8 mouse cellular contexts compared by ENCODE assay signal in the genomic region with DNA sequence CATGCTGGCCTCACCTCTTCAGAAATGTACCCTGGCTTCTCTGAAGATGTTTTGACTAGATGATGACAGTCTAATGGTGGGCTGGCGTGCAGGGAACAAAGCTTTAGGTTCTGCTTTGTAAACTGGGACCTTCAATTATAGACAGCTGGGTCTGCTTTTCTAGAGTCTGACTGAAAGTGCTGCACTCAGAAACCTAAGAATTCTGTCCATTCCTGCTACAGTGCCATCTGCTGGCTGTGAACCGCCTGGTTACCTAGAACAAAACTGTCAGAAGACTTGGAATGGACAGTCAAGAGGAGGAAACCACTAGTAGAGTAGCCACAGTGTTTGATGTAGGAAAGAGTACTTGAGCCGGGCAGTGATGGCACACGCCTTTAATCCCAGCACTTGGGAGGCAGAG. TPM values are rescaled to one million over a fixed set of nuclear protein-coding genes. Genes with fewer than 3 reads are reported as not detected.
DNase-seq lines count a peak whose midpoint lies in the region; ATAC-seq and TF ChIP-seq lines count a peak whose summit lies in the region.

No protein-coding gene starts in this region.

- TF ChIP-seq EP300 in ES-Bruce4 (IDR thresholded peaks at IDR 0.05; ENCODE audit: insufficient read depth, low read depth, low read length) = no peak

- no peak overlapping the region; the same call in 1 of the 2 replicates for H3K4me3 ChIP-seq in ES-Bruce4 (ENCODE audit: low read depth, low read length)
- H3K4me3 ChIP-seq in forebrain, embryonic 11.5 days (ENCODE audit: low read depth, low read length) = peak overlapping the region; percentile 86
- peak overlapping the region; percentile 76 for H3K4me3 ChIP-seq in heart, embryonic 16.5 days (ENCODE audit: low read length)
- peak overlapping the region; percentile 90 for H3K4me3 ChIP-seq in liver, embryonic 15.5 days (replicated peaks)
- no peak overlapping the region for H3K4me3 ChIP-seq in neural tube, embryonic 11.5 days (ENCODE audit: low read depth, low read length)
- peak overlapping the region; percentile 85 for H3K4me3 ChIP-seq in stomach, embryonic 16.5 days (replicated peaks; ENCODE audit: low read length)

- no peak overlapping the region for H3K27ac ChIP-seq in ES-Bruce4 (ENCODE audit: insufficient read depth, low read length)
- H3K27ac ChIP-seq in forebrain, embryonic 11.5 days (ENCODE audit: low read depth, low read length) = peak overlapping the region; percentile 88
- peak overlapping the region; percentile 90 for H3K27ac ChIP-seq in heart, embryonic 16.5 days (ENCODE audit: low read length)
- peak overlapping the region; percentile 95 for H3K27ac ChIP-seq in liver, embryonic 15.5 days (replicated peaks)
- peak overlapping the region; percentile 78; the same call in 1 of the 2 replicates for H3K27ac ChIP-seq in neural tube, embryonic 11.5 days (ENCODE audit: low read depth, low read length)
- H3K27ac ChIP-seq in stomach, embryonic 16.5 days (ENCODE audit: low read length) = peak overlapping the region; percentile 96

- no peaks in the 10 kb centered on the region for H3K9me3 ChIP-seq in ES-Bruce4 (replicated peaks; ENCODE audit: control insufficient read depth, insufficient read depth, low read length, poor library complexity, severe bottlenecking)
- H3K9me3 ChIP-seq in forebrain, embryonic 11.5 days (ENCODE audit: control insufficient read depth, low read length) = no peaks in the 10 kb centered on the region
- H3K9me3 ChIP-seq in heart, embryonic 16.5 days (replicated peaks; ENCODE audit: control insufficient read depth, low read length) = no peaks in the 10 kb centered on the region
- H3K9me3 ChIP-seq in liver, embryonic 15.5 days (replicated peaks) = no peaks in the 10 kb centered on the region
- H3K9me3 ChIP-seq in neural tube, embryonic 11.5 days (ENCODE audit: control insufficient read depth, low read length) = no peaks in the 10 kb centered on the region
- H3K9me3 ChIP-seq in stomach, embryonic 16.5 days (replicated peaks; ENCODE audit: control insufficient read depth, low read length) = no peaks in the 10 kb centered on the region

- TF ChIP-seq POLR2A in ES-Bruce4 (IDR thresholded peaks at IDR 0.05; ENCODE audit: insufficient read depth, low read length) = no peak

- H3K9ac ChIP-seq in ES-Bruce4 (ENCODE audit: low read depth, poor library complexity, severe bottlenecking) = peak overlapping the region; percentile 56
- peak overlapping the region; percentile 52; the same call in 1 of the 2 replicates for H3K9ac ChIP-seq in forebrain, embryonic 11.5 days (ENCODE audit: low read length)
- peak overlapping the region; percentile 63 for H3K9ac ChIP-seq in heart, embryonic 16.5 days (ENCODE audit: low read length)
- peak overlapping the region; percentile 87 for H3K9ac ChIP-seq in liver, embryonic 15.5 days
- H3K9ac ChIP-seq in neural tube, embryonic 11.5 days (ENCODE audit: low read length) = 0 out of 2 replicates have a peak overlapping the region, but pooled peaks have one; percentile 48
- H3K9ac ChIP-seq in stomach, embryonic 16.5 days (ENCODE audit: low read length) = peak overlapping the region; percentile 90

- no peaks in the 10 kb centered on the region for H3K4me1 ChIP-seq in ES-Bruce4 (ENCODE audit: control insufficient read depth, insufficient read depth, low read length)
- H3K4me1 ChIP-seq in forebrain, embryonic 11.5 days (replicated peaks; ENCODE audit: control insufficient read depth, insufficient read depth, low read length) = peaks cover 4% of the 10 kb centered on the region; the same call in 1 of the 2 replicates
- peaks cover 6% of the 10 kb centered on the region for H3K4me1 ChIP-seq in heart, embryonic 16.5 days (ENCODE audit: control insufficient read depth, insufficient read depth, low read length)
- peaks cover 49% of the 10 kb centered on the region for H3K4me1 ChIP-seq in liver, embryonic 15.5 days (replicated peaks)
- H3K4me1 ChIP-seq in neural tube, embryonic 11.5 days (ENCODE audit: control insufficient read depth, insufficient read depth, low read length) = peaks cover 13% of the 10 kb centered on the region
- no peaks in the 10 kb centered on the region for H3K4me1 ChIP-seq in stomach, embryonic 16.5 days (ENCODE audit: control insufficient read depth, insufficient read depth, low read length)

- peak; percentile 37 for TF ChIP-seq CTCF in ES-Bruce4 (IDR thresholded peaks at IDR 0.05; ENCODE audit: low read depth, low read length)

- peak overlapping the region; percentile 75 for H3K4me2 ChIP-seq in forebrain, embryonic 11.5 days (ENCODE audit: low read depth, low read length, severe bottlenecking)
- H3K4me2 ChIP-seq in heart, embryonic 16.5 days (ENCODE audit: low read depth, low read length) = peak overlapping the region; percentile 89
- peak overlapping the region; percentile 90 for H3K4me2 ChIP-seq in liver, embryonic 15.5 days
- H3K4me2 ChIP-seq in neural tube, embryonic 11.5 days (ENCODE audit: low read depth) = peak overlapping the region; percentile 70
- H3K4me2 ChIP-seq in stomach, embryonic 16.5 days (ENCODE audit: low read depth, low read length) = peak overlapping the region; percentile 73

- H3K36me3 ChIP-seq in ES-Bruce4 (ENCODE audit: control insufficient read depth, insufficient read depth, low read length, poor library complexity, severe bottlenecking) = peaks cover 7% of the 10 kb centered on the region
- no peaks in the 10 kb centered on the region; the same call in 1 of the 2 replicates for H3K36me3 ChIP-seq in forebrain, embryonic 11.5 days (ENCODE audit: control insufficient read depth, insufficient read depth, low read length)
- H3K36me3 ChIP-seq in heart, embryonic 16.5 days (ENCODE audit: control insufficient read depth, insufficient read depth) = peaks cover 10% of the 10 kb centered on the region
- H3K36me3 ChIP-seq in liver, embryonic 15.5 days (replicated peaks) = peaks cover 19% of the 10 kb centered on the region
- H3K36me3 ChIP-seq in neural tube, embryonic 11.5 days (ENCODE audit: control insufficient read depth, insufficient read depth, low read length) = peaks cover 3% of the 10 kb centered on the region; the same call in 1 of the 2 replicates
- peaks cover 8% of the 10 kb centered on the region for H3K36me3 ChIP-seq in stomach, embryonic 16.5 days (ENCODE audit: control insufficient read depth, insufficient read depth, low read length)

- WGBS in forebrain, embryonic 11.5 days = 11% methylated on average over 4 of the region's 4 CpGs
- 3% methylated on average over 4 of the region's 4 CpGs for WGBS in heart, embryonic 16.5 days
- under 1% methylated on average over 4 of the region's 4 CpGs for WGBS in liver, embryonic 15.5 days (ENCODE audit: insufficient replicate concordance)
- 12% methylated on average over 4 of the region's 4 CpGs for WGBS in neural tube, embryonic 11.5 days
- 4% methylated on average over 4 of the region's 4 CpGs for WGBS in stomach, embryonic 16.5 days

- DNase-seq in c-Kit-positive CD71-positive TER-119-negative erythroid progenitor cells, embryonic 14.5 days (ENCODE audit: low read depth) = peak; percentile 87
- DNase-seq in forebrain, embryonic 11.5 days (ENCODE audit: low spot score) = peak; percentile 80
- peak; percentile 89 to 93 for DNase-seq in kidney, postnatal 36 days
- peak; percentile 85 for DNase-seq in neural tube, embryonic 11.5 days (ENCODE audit: low spot score)

- ATAC-seq in forebrain, embryonic 11.5 days (replicated peaks; ENCODE audit: low FRiP score) = no peak; the same call in 1 of the 2 replicates
- no peak for ATAC-seq in heart, embryonic 16.5 days (replicated peaks; ENCODE audit: extremely low read depth, insufficient read depth, low FRiP score)
- ATAC-seq in liver, embryonic 15.5 days (ENCODE audit: insufficient read depth) = no peak
- ATAC-seq in neural tube, embryonic 11.5 days (ENCODE audit: insufficient read depth, low FRiP score, low TSS enrichment) = no peak
- no peak for ATAC-seq in stomach, embryonic 16.5 days (ENCODE audit: insufficient read depth, low FRiP score)

- no peaks in the 10 kb centered on the region for H3K27me3 ChIP-seq in ES-Bruce4 (ENCODE audit: control insufficient read depth, insufficient read depth, low read length, poor library complexity, severe bottlenecking)
- no peaks in the 10 kb centered on the region for H3K27me3 ChIP-seq in forebrain, embryonic 11.5 days (ENCODE audit: control insufficient read depth, insufficient read depth, low read length)
- no peaks in the 10 kb centered on the region for H3K27me3 ChIP-seq in heart, embryonic 16.5 days (ENCODE audit: control insufficient read depth, insufficient read depth, low read length)
- H3K27me3 ChIP-seq in liver, embryonic 15.5 days = peaks cover 6% of the 10 kb centered on the region
- no peaks in the 10 kb centered on the region for H3K27me3 ChIP-seq in neural tube, embryonic 11.5 days (ENCODE audit: control insufficient read depth, insufficient read depth, low read length)
- no peaks in the 10 kb centered on the region for H3K27me3 ChIP-seq in stomach, embryonic 16.5 days (ENCODE audit: control insufficient read depth, insufficient read depth, low read length)

RNA-seq across cellular contexts. Expression of gene Tmem167b, which starts 1.0 kb away (rescaled TPM):
- 22.7 and 25.5 TPM in 2 replicates for polyA plus RNA-seq in ES-Bruce4 (2011; ENCODE audit: insufficient read depth, insufficient read length, low read depth, missing spikeins)
- 49.4 and 53.3 TPM in 2 replicates for polyA plus RNA-seq in forebrain, embryonic 11.5 days (2014; fragmentation: Nextera tagmentation; extraction: Ambion mirVana)
- 30.8 and 33.3 TPM in 2 replicates for polyA plus RNA-seq in heart, embryonic 16.5 days (2015; fragmentation: Nextera tagmentation; extraction: Ambion mirVana)
- 15.1 and 16.2 TPM in 2 replicates for polyA plus RNA-seq in liver, embryonic 15.5 days (2015; fragmentation: Nextera tagmentation; extraction: Ambion mirVana)
- polyA plus RNA-seq in neural tube, embryonic 11.5 days (2014; fragmentation: Nextera tagmentation; extraction: Ambion mirVana) = 55.4 and 56.6 TPM in 2 replicates
- polyA plus RNA-seq in stomach, embryonic 16.5 days (2015; fragmentation: Nextera tagmentation; extraction: Ambion mirVana) = 45.6 and 47.3 TPM in 2 replicates

RNA-seq across cellular contexts. Expression of gene Taf13, which starts 8.2 kb away (rescaled TPM):
- polyA plus RNA-seq in ES-Bruce4 (2011; ENCODE audit: insufficient read depth, insufficient read length, low read depth, missing spikeins) = 21.5 and 28.4 TPM in 2 replicates
- polyA plus RNA-seq in forebrain, embryonic 11.5 days (2014; fragmentation: Nextera tagmentation; extraction: Ambion mirVana) = 55.3 and 63.1 TPM in 2 replicates
- 26.6 and 29.9 TPM in 2 replicates for polyA plus RNA-seq in heart, embryonic 16.5 days (2015; fragmentation: Nextera tagmentation; extraction: Ambion mirVana)
- polyA plus RNA-seq in liver, embryonic 15.5 days (2015; fragmentation: Nextera tagmentation; extraction: Ambion mirVana) = 9.5 and 10.4 TPM in 2 replicates
- polyA plus RNA-seq in neural tube, embryonic 11.5 days (2014; fragmentation: Nextera tagmentation; extraction: Ambion mirVana) = 70.7 and 74.8 TPM in 2 replicates
- polyA plus RNA-seq in stomach, embryonic 16.5 days (2015; fragmentation: Nextera tagmentation; extraction: Ambion mirVana) = 47.1 and 47.7 TPM in 2 replicates

RNA-seq across cellular contexts. Expression of gene 5330417C22Rik, which starts 27.0 kb away (rescaled TPM):
- polyA plus RNA-seq in ES-Bruce4 (2011; ENCODE audit: insufficient read depth, insufficient read length, low read depth, missing spikeins) = 0.43 TPM in 1 of 2 replicates, not detected in the other
- 2.2 and 2.8 TPM in 2 replicates for polyA plus RNA-seq in forebrain, embryonic 11.5 days (2014; fragmentation: Nextera tagmentation; extraction: Ambion mirVana)
- polyA plus RNA-seq in heart, embryonic 16.5 days (2015; fragmentation: Nextera tagmentation; extraction: Ambion mirVana) = 1.9 and 2.9 TPM in 2 replicates
- 0.26 and 0.71 TPM in 2 replicates for polyA plus RNA-seq in liver, embryonic 15.5 days (2015; fragmentation: Nextera tagmentation; extraction: Ambion mirVana)
- polyA plus RNA-seq in neural tube, embryonic 11.5 days (2014; fragmentation: Nextera tagmentation; extraction: Ambion mirVana) = 1.4 and 1.8 TPM in 2 replicates
- 35.4 and 36.3 TPM in 2 replicates for polyA plus RNA-seq in stomach, embryonic 16.5 days (2015; fragmentation: Nextera tagmentation; extraction: Ambion mirVana)

RNA-seq across cellular contexts. Expression of gene Wdr47, which starts 27.8 kb away (rescaled TPM):
- 10.9 and 12.6 TPM in 2 replicates for polyA plus RNA-seq in ES-Bruce4 (2011; ENCODE audit: insufficient read depth, insufficient read length, low read depth, missing spikeins)
- polyA plus RNA-seq in forebrain, embryonic 11.5 days (2014; fragmentation: Nextera tagmentation; extraction: Ambion mirVana) = 30.1 and 32.2 TPM in 2 replicates
- polyA plus RNA-seq in heart, embryonic 16.5 days (2015; fragmentation: Nextera tagmentation; extraction: Ambion mirVana) = 6.7 and 7.1 TPM in 2 replicates
- polyA plus RNA-seq in liver, embryonic 15.5 days (2015; fragmentation: Nextera tagmentation; extraction: Ambion mirVana) = 1.1 and 1.8 TPM in 2 replicates
- 50.1 and 54.6 TPM in 2 replicates for polyA plus RNA-seq in neural tube, embryonic 11.5 days (2014; fragmentation: Nextera tagmentation; extraction: Ambion mirVana)
- 14.3 and 14.9 TPM in 2 replicates for polyA plus RNA-seq in stomach, embryonic 16.5 days (2015; fragmentation: Nextera tagmentation; extraction: Ambion mirVana)

RNA-seq across cellular contexts. Expression of gene 1700013F07Rik, which starts 29.4 kb away (rescaled TPM):
- polyA plus RNA-seq in ES-Bruce4 (2011; ENCODE audit: insufficient read depth, insufficient read length, low read depth, missing spikeins) = not detected in 2 replicates
- polyA plus RNA-seq in forebrain, embryonic 11.5 days (2014; fragmentation: Nextera tagmentation; extraction: Ambion mirVana) = 0.63 and 0.68 TPM in 2 replicates
- polyA plus RNA-seq in heart, embryonic 16.5 days (2015; fragmentation: Nextera tagmentation; extraction: Ambion mirVana) = 0.41 and 0.46 TPM in 2 replicates
- not detected in 2 replicates for polyA plus RNA-seq in liver, embryonic 15.5 days (2015; fragmentation: Nextera tagmentation; extraction: Ambion mirVana)
- not detected in 2 replicates for polyA plus RNA-seq in neural tube, embryonic 11.5 days (2014; fragmentation: Nextera tagmentation; extraction: Ambion mirVana)
- not detected in 2 replicates for polyA plus RNA-seq in stomach, embryonic 16.5 days (2015; fragmentation: Nextera tagmentation; extraction: Ambion mirVana)

Comparison
In these comparisons a context has a peak if more than half of its experiments do, and no peak if none do; other contexts are left out.
1. H3K4me3 ChIP-seq: peak in forebrain, embryonic 11.5 days (single experiment), heart, embryonic 16.5 days (single experiment), liver, embryonic 15.5 days (single experiment) and stomach, embryonic 16.5 days (single experiment); none in ES-Bruce4 (single experiment) and neural tube, embryonic 11.5 days (single experiment).
2. Peak in every context shown above with its lines, with median percentiles within 50 percentile points of each other: H3K9ac ChIP-seq, DNase-seq and H3K4me2 ChIP-seq.